8 mouse cellular contexts compared by ENCODE assay signal in the genomic region with DNA sequence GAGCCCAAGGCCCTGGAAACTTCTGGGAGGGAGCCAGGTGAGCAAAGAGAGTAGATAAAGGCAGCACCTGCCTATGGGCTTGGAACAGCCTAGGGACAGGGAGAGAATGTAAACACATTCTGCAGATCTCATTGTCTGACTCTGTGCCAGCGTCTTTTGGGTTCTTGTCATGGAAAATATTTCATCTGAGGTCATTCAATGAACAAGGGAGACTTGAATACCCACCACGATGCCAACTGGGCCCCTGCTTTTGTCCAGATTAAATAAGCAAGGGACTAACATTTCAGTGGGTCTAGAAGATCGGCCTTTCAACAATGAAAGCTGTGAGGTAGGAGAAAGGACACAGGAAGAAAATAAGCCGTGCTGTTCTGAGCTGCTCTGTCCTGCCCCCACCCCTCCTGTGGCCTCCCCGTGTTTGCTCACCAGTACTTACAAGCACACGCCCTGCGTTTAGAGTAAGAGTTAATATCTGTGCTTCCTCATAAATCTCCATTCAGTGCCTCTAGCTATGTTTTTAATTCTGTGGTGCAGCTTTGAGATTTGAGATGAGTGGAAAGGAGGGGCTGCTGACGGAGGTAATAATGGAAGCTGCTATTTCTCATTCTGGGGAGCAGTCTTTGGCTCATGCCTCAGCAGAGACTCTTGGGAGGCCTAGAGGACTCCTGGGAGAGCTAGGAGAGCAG.
A peak's percentile ranks its signal among the peaks of the same experiment; 100 is the strongest.
DNase-seq lines count a peak whose midpoint lies in the region; ATAC-seq lines count a peak whose summit lies in the region.

No protein-coding gene starts in this region.

- intact Hi-C loops in left cerebral cortex, postnatal 4 days (cut with DNase I), result no loop called here

- peak; percentile 89 for ATAC-seq in forebrain, embryonic 13.5 days
- peak; percentile 89; the same call in 1 of the 2 replicates for ATAC-seq in limb, embryonic 15.5 days (ENCODE audit: insufficient number of reproducible peaks, low FRiP score, low TSS enrichment, low read depth)

- H3K27ac ChIP-seq in forebrain, embryonic 13.5 days, result peak overlapping the region; percentile 76
- H3K27ac ChIP-seq in limb, embryonic 15.5 days, result peak overlapping the region; percentile 78

- H3K4me1 ChIP-seq in forebrain, embryonic 13.5 days, result peaks cover 20% of the 10 kb centered on the region
- peaks cover 11% of the 10 kb centered on the region for H3K4me1 ChIP-seq in limb, embryonic 15.5 days

- H3K27me3 ChIP-seq in forebrain, embryonic 13.5 days, result no peaks in the 10 kb centered on the region
- H3K27me3 ChIP-seq in limb, embryonic 15.5 days, result no peaks in the 10 kb centered on the region

- H3K36me3 ChIP-seq in forebrain, embryonic 13.5 days (ENCODE audit: poor library complexity, severe bottlenecking), result no peaks in the 10 kb centered on the region
- H3K36me3 ChIP-seq in limb, embryonic 15.5 days, result no peaks in the 10 kb centered on the region

- H3K9ac ChIP-seq in forebrain, embryonic 13.5 days, result no peak overlapping the region
- no peak overlapping the region for H3K9ac ChIP-seq in limb, embryonic 15.5 days

- H3K9me3 ChIP-seq in forebrain, embryonic 13.5 days (replicated peaks), result no peaks in the 10 kb centered on the region
- H3K9me3 ChIP-seq in limb, embryonic 15.5 days, result no peaks in the 10 kb centered on the region

- no peak overlapping the region for H3K4me3 ChIP-seq in forebrain, embryonic 13.5 days
- no peak overlapping the region for H3K4me3 ChIP-seq in limb, embryonic 15.5 days

- H3K4me2 ChIP-seq in forebrain, embryonic 13.5 days, result peak overlapping the region; percentile 36
- H3K4me2 ChIP-seq in limb, embryonic 15.5 days, result 0 out of 2 replicates have a peak overlapping the region, but pooled peaks have one; percentile 10

- WGBS in forebrain, embryonic 13.5 days, result 14% methylated on average over 8 of the region's 8 CpGs
- 12% methylated on average over 8 of the region's 8 CpGs for WGBS in limb, embryonic 15.5 days

- peak; percentile 45 for DNase-seq in left cerebral cortex, postnatal 4 days
- no peak for DNase-seq in left cerebral cortex, adult 11 months (ENCODE audit: low spot score)
- DNase-seq in skeletal muscle tissue, adult 2 months (ENCODE audit: low read depth, low spot score), result peak; percentile 15
- DNase-seq in thymus, postnatal 36 days, result no peak
- no peak for DNase-seq in adrenal gland, adult 18-20 months (ENCODE audit: low spot score in 2 of 2)
- DNase-seq in adrenal gland, postnatal 14 days, result no peak

Comparison
In these comparisons a context has a peak if more than half of its experiments do, and no peak if none do; other contexts are left out.
1. DNase-seq: peak in left cerebral cortex, postnatal 4 days (single experiment) and skeletal muscle tissue, adult 2 months (single experiment); none in left cerebral cortex, adult 11 months (single experiment), thymus, postnatal 36 days (0 of 2), adrenal gland, adult 18-20 months (0 of 2) and adrenal gland, postnatal 14 days (single experiment).